Mouse (Mus musculus): Measurements from ENCODE around the gene Lrp2. TPM values are rescaled to one million over a fixed set of nuclear protein-coding genes. Genes with fewer than 3 reads are reported as not detected.

Lrp2 gene
- total and polyA plus RNA-seq, 3 experiments = 0.01 TPM; not detected in 2

GRCm38 (mm10) chr2:69395597-69396248 lies 190.1 kb downstream of the Lrp2 start:
- Histone ChIP-seq H3K4me1 (ENCODE audit: control insufficient read depth in 1 of 2, insufficient read depth in 2 of 2, low read length in 2 of 2) (no peaks in the 10 kb centered on the region), H3K4me3 (ENCODE audit: control insufficient read depth in 1 of 2, insufficient read depth in 1 of 2, low read depth in 2 of 2, low read length in 2 of 2) (no peak overlapping the region), H3K27me3 (ENCODE audit: control insufficient read depth in 1 of 2, insufficient read depth in 2 of 2, low read length in 2 of 2) (no peaks in the 10 kb centered on the region), H3K27ac (ENCODE audit: control insufficient read depth, low read depth, low read length) (no peak overlapping the region), H3K79me2 (ENCODE audit: control insufficient read depth, insufficient read depth, low read length, poor library complexity) (no peaks in the 10 kb centered on the region), H3K9me3 (replicated peaks; ENCODE audit: insufficient read depth, low read length) (no peaks in the 10 kb centered on the region), H3K9ac (ENCODE audit: control insufficient read depth, low read depth, low read length, poor library complexity, severe bottlenecking) (no peak overlapping the region), H3K36me3 (ENCODE audit: control insufficient read depth in 1 of 2, insufficient read depth in 2 of 2, low read length in 2 of 2) (no peaks in the 10 kb centered on the region)
- DNase-seq (ENCODE audit: low read depth, low spot score) = no peak
- TF ChIP-seq POLR2AphosphoS2 (IDR thresholded peaks at IDR 0.05; ENCODE audit: low read length) (no peak), SMC3 (IDR thresholded peaks at IDR 0.05; ENCODE audit: low read depth, low read length) (no peak), KAT2A (conservative IDR thresholded peaks at IDR 0.05; ENCODE audit: low read depth, low read length) (no peak), E2F4 (IDR thresholded peaks at IDR 0.05; ENCODE audit: borderline replicate concordance, low read depth, low read length) (no peak), HCFC1 (IDR thresholded peaks at IDR 0.05; ENCODE audit: low read depth, low read length) (no peak), MAZ (IDR thresholded peaks at IDR 0.05; ENCODE audit: low read depth, low read length) (no peak), ETS1 (IDR thresholded peaks at IDR 0.05; ENCODE audit: low read depth, low read length) (no peak), GABPA (IDR thresholded peaks at IDR 0.05; ENCODE audit: low read depth, low read length) (no peak), MXI1 (IDR thresholded peaks at IDR 0.05; ENCODE audit: low read depth, low read length) (no peak)

DNA sequence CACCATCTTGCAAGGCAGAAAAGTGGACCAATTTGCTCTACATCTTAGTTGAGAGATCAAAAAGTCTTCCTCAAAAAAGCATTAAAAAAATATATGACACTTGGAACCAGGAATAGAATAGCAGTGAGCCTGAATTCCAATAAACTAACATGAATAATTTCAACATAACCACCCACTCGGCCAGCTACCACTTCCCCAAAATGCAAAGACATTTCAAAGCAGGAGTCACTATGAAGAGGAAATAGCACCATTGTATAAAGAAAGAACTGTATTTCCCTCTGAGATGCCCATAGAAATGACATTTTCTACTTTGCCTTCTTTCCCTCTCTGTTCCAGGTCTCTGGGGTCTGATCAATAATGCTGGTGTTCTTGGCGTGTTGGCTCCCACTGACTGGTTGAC lies 191.9 kb downstream of the Lrp2 start:
- no peaks in the 10 kb centered on the region for H3K27me3 ChIP-seq (ENCODE audit: control insufficient read depth in 1 of 2, insufficient read depth in 2 of 2, low read length in 2 of 2)
- H3K79me2 ChIP-seq (ENCODE audit: control insufficient read depth, insufficient read depth, low read length, poor library complexity) = no peaks in the 10 kb centered on the region
- no peaks in the 10 kb centered on the region for H3K9me3 ChIP-seq (replicated peaks; ENCODE audit: insufficient read depth, low read length)
- no peak overlapping the region for H3K4me3 ChIP-seq (ENCODE audit: control insufficient read depth in 1 of 2, insufficient read depth in 1 of 2, low read depth in 2 of 2, low read length in 2 of 2)
- H3K9ac ChIP-seq (ENCODE audit: control insufficient read depth, low read depth, low read length, poor library complexity, severe bottlenecking) = no peak overlapping the region
- TF ChIP-seq GABPA (IDR thresholded peaks at IDR 0.05; ENCODE audit: low read depth, low read length) (no peak), MAZ (IDR thresholded peaks at IDR 0.05; ENCODE audit: low read depth, low read length) (no peak), HCFC1 (IDR thresholded peaks at IDR 0.05; ENCODE audit: low read depth, low read length) (no peak), SIN3A (IDR thresholded peaks at IDR 0.05; ENCODE audit: low read length) (no peak), MAX (IDR thresholded peaks at IDR 0.05; ENCODE audit: low read length) (no peak), TCF12 (IDR thresholded peaks at IDR 0.05; ENCODE audit: low read depth, low read length) (no peak), E2F4 (IDR thresholded peaks at IDR 0.05; ENCODE audit: borderline replicate concordance, low read depth, low read length) (no peak), TAL1 (IDR thresholded peaks at IDR 0.05; ENCODE audit: low read length) (no peak), POLR2AphosphoS2 (IDR thresholded peaks at IDR 0.05; ENCODE audit: low read length) (no peak), NELFE (IDR thresholded peaks at IDR 0.05; ENCODE audit: low read depth, low read length) (no peak), MAFK (IDR thresholded peaks at IDR 0.05; ENCODE audit: borderline replicate concordance, low read depth, low read length) (no peak), GATA1 (IDR thresholded peaks at IDR 0.05; ENCODE audit: low read depth, low read length) (no peak), TBP (IDR thresholded peaks at IDR 0.05; ENCODE audit: low read depth, low read length) (no peak), USF1 (IDR thresholded peaks at IDR 0.05; ENCODE audit: low read depth, low read length) (no peak), USF2 (IDR thresholded peaks at IDR 0.05; ENCODE audit: borderline replicate concordance in 1 of 2, insufficient read depth in 1 of 2, low read depth in 1 of 2, low read length in 2 of 2) (no peak)
- DNase-seq (ENCODE audit: low read depth, low spot score) = no peak
- no peaks in the 10 kb centered on the region for H3K36me3 ChIP-seq (ENCODE audit: control insufficient read depth in 1 of 2, insufficient read depth in 2 of 2, low read length in 2 of 2)
- H3K4me1 ChIP-seq (ENCODE audit: control insufficient read depth in 1 of 2, insufficient read depth in 2 of 2, low read length in 2 of 2) = no peaks in the 10 kb centered on the region
- H3K27ac ChIP-seq (ENCODE audit: control insufficient read depth, low read depth, low read length) = no peak overlapping the region

All from MEL (cell line).